Mouse (Mus musculus): Measurements from ENCODE around the gene Acin1.

The Acin1 gene

GRCm38 (mm10) chr14:54686522-54687143, at the start of gene Acin1:
Gene Acin1 (minus strand): TSS chr14:54686931.
- no peak for TF ChIP-seq GATA4 (IDR thresholded peaks at IDR 0.05; ENCODE audit: insufficient replicate concordance, low read length)

GRCm38 (mm10) chr14:54735221-54735620, 48.5 kb upstream of the Acin1 start:
- TF ChIP-seq GATA4 (IDR thresholded peaks at IDR 0.05; ENCODE audit: insufficient replicate concordance, low read length), result no peak

GRCm38 (mm10) chr14:54734004-54734403, 47.3 kb upstream of the Acin1 start:
- no peak for TF ChIP-seq GATA4 (IDR thresholded peaks at IDR 0.05; ENCODE audit: insufficient replicate concordance, low read length)

GRCm38 (mm10) chr14:54732206-54732605, 45.5 kb upstream of the Acin1 start:
- no peak for TF ChIP-seq GATA4 (IDR thresholded peaks at IDR 0.05; ENCODE audit: insufficient replicate concordance, low read length)

- TF ChIP-seq GATA4 (IDR thresholded peaks at IDR 0.05; ENCODE audit: insufficient replicate concordance, low read length), result no peak
Measured at GRCm38 (mm10) chr14:54730305-54730704, 43.6 kb upstream of the Acin1 start.

- no peak for TF ChIP-seq GATA4 (IDR thresholded peaks at IDR 0.05; ENCODE audit: insufficient replicate concordance, low read length)
Measured at GRCm38 (mm10) chr14:54728823-54729653, 42.3 kb upstream of the Acin1 start.

GRCm38 (mm10) chr14:54727565-54727964, 40.8 kb upstream of the Acin1 start:
- no peak for TF ChIP-seq GATA4 (IDR thresholded peaks at IDR 0.05; ENCODE audit: insufficient replicate concordance, low read length)

- no peak for TF ChIP-seq GATA4 (IDR thresholded peaks at IDR 0.05; ENCODE audit: insufficient replicate concordance, low read length)
Measured at GRCm38 (mm10) chr14:54724049-54724448, 37.3 kb upstream of the Acin1 start.

- no peak for TF ChIP-seq GATA4 (IDR thresholded peaks at IDR 0.05; ENCODE audit: insufficient replicate concordance, low read length)
Measured at GRCm38 (mm10) chr14:54721711-54722110, 35.0 kb upstream of the Acin1 start.

GRCm38 (mm10) chr14:54720654-54721350, 34.1 kb upstream of the Acin1 start:
- TF ChIP-seq GATA4 (IDR thresholded peaks at IDR 0.05; ENCODE audit: insufficient replicate concordance, low read length), result no peak

GRCm38 (mm10) chr14:54720041-54720440, 33.3 kb upstream of the Acin1 start:
- TF ChIP-seq GATA4 (IDR thresholded peaks at IDR 0.05; ENCODE audit: insufficient replicate concordance, low read length), result no peak

GRCm38 (mm10) chr14:54715402-54715801, 28.7 kb upstream of the Acin1 start:
- TF ChIP-seq GATA4 (IDR thresholded peaks at IDR 0.05; ENCODE audit: insufficient replicate concordance, low read length), result no peak

- TF ChIP-seq GATA4 (IDR thresholded peaks at IDR 0.05; ENCODE audit: insufficient replicate concordance, low read length), result no peak
Measured at GRCm38 (mm10) chr14:54714617-54715081, 27.9 kb upstream of the Acin1 start.

GRCm38 (mm10) chr14:54714121-54714520, 27.4 kb upstream of the Acin1 start:
- no peak for TF ChIP-seq GATA4 (IDR thresholded peaks at IDR 0.05; ENCODE audit: insufficient replicate concordance, low read length)

GRCm38 (mm10) chr14:54712861-54713260, 26.1 kb upstream of the Acin1 start:
- no peak for TF ChIP-seq GATA4 (IDR thresholded peaks at IDR 0.05; ENCODE audit: insufficient replicate concordance, low read length)

- no peak for TF ChIP-seq GATA4 (IDR thresholded peaks at IDR 0.05; ENCODE audit: insufficient replicate concordance, low read length)
Measured at GRCm38 (mm10) chr14:54712074-54712473, 25.3 kb upstream of the Acin1 start, which contains the start of gene Cebpe. Gene Cebpe (minus strand): TSS chr14:54712174.

All from liver, adult (tissue).